Comparison of ENCODE assay signal across 8 mouse cellular contexts in the genomic region with DNA sequence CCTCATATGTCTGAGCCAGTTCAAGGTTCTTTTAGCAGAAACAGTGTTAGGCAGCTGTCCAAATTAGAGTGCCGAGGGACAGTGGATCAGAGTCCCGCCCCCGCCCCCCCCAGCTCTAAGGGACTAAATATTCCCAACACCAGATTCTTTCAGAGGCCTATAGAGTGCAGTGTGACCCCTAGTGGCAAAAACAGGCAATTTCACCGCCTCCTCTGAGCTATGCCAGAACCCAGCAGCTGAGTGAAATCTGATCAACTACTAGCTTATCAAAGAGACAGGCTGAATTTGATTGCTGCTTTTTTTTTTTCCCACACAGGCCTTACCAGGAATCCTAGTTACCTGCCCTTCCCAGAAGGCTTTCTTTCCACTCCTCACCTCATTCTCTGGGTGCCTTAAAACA. TPM values are rescaled to one million over a fixed set of nuclear protein-coding genes. Genes with fewer than 3 reads are reported as not detected.
DNase-seq lines count a peak whose midpoint lies in the region; ATAC-seq lines count a peak whose summit lies in the region.

No protein-coding gene starts in this region.

- no peak for ATAC-seq in CD4-positive, CD25-positive, alpha-beta regulatory T cell, adult 4 months
- ATAC-seq in neural tube, embryonic 15.5 days (ENCODE audit: low FRiP score) = no peak

- no peak overlapping the region for H3K27ac ChIP-seq in neural tube, embryonic 15.5 days (replicated peaks)
- no peak overlapping the region for H3K27ac ChIP-seq in limb, embryonic 10.5 days

- no peak overlapping the region for H3K4me3 ChIP-seq in neural tube, embryonic 15.5 days (replicated peaks)
- no peak overlapping the region for H3K4me3 ChIP-seq in limb, embryonic 10.5 days

- H3K9me3 ChIP-seq in neural tube, embryonic 15.5 days (replicated peaks) = no peaks in the 10 kb centered on the region
- H3K9me3 ChIP-seq in limb, embryonic 10.5 days (replicated peaks) = no peaks in the 10 kb centered on the region

- H3K36me3 ChIP-seq in neural tube, embryonic 15.5 days = no peaks in the 10 kb centered on the region
- peaks cover 3% of the 10 kb centered on the region for H3K36me3 ChIP-seq in limb, embryonic 10.5 days

- no peak overlapping the region for H3K4me2 ChIP-seq in neural tube, embryonic 15.5 days

- H3K4me1 ChIP-seq in neural tube, embryonic 15.5 days = peaks cover 16% of the 10 kb centered on the region; the same call in 1 of the 2 replicates
- no peaks in the 10 kb centered on the region for H3K4me1 ChIP-seq in limb, embryonic 10.5 days

- H3K9ac ChIP-seq in neural tube, embryonic 15.5 days (replicated peaks) = no peak overlapping the region

- 11% methylated on average over 4 of the region's 4 CpGs for WGBS in neural tube, embryonic 15.5 days
- WGBS in limb, embryonic 10.5 days = 17% methylated on average over 4 of the region's 4 CpGs

- H3K27me3 ChIP-seq in neural tube, embryonic 15.5 days (replicated peaks) = no peaks in the 10 kb centered on the region
- no peaks in the 10 kb centered on the region for H3K27me3 ChIP-seq in limb, embryonic 10.5 days (ENCODE audit: low read depth, poor library complexity, severe bottlenecking)

- intact Hi-C loops in heart, postnatal 14 days (cut with DNase I) = loop anchor here (2.0 to 5.0 kb wide), 2 partner anchors 99 to 117 kb away; no protein-coding TSS in a partner anchor

- DNase-seq in CD4-positive, CD25-positive, alpha-beta regulatory T cell, adult 2 months (ENCODE audit: low read depth, low spot score) = peak; percentile 64
- peak; percentile 19 for DNase-seq in neural tube, embryonic 10.5 days (ENCODE audit: extremely low spot score, low spot score)
- peak; percentile 74 to 78 for DNase-seq in cerebellum, postnatal 25 days
- DNase-seq in heart, postnatal 14 days = peak; percentile 38 to 62
- DNase-seq in limb, embryonic 10.5 days (ENCODE audit: low spot score) = peak; percentile 39
- DNase-seq in right cerebral cortex, postnatal 10 days (ENCODE audit: low spot score in 2 of 2) = peak; percentile 60 to 67

RNA-seq across cellular contexts. Expression of a gene that starts 4.4 kb away (rescaled TPM):
- polyA plus RNA-seq in CD4-positive, CD25-positive, alpha-beta regulatory T cell, adult 4 months (2017; shearing (Covaris generic)) = 1 to 10 TPM; 4.5 to 6.6 TPM
- 16.5 and 16.6 TPM in 2 replicates for polyA plus RNA-seq in neural tube, embryonic 15.5 days (2015; fragmentation: Nextera tagmentation; extraction: Ambion mirVana)
- 10 to 100 TPM in 1 of 2 experiments, 1 to 10 TPM in 1; 9.1 to 10.1 TPM for total RNA-seq in heart, postnatal 14 days (2021)
- 13.8 and 17.7 TPM in 2 replicates for polyA plus RNA-seq in limb, embryonic 10.5 days (2016; fragmentation: Nextera tagmentation; extraction: Ambion mirVana)

RNA-seq across cellular contexts. Expression of a gene that starts 14.7 kb away (rescaled TPM):
- 1 to 10 TPM; 5.9 to 9.8 TPM for polyA plus RNA-seq in CD4-positive, CD25-positive, alpha-beta regulatory T cell, adult 4 months (2017; shearing (Covaris generic))
- 5.5 and 5.6 TPM in 2 replicates for polyA plus RNA-seq in neural tube, embryonic 15.5 days (2015; fragmentation: Nextera tagmentation; extraction: Ambion mirVana)
- total RNA-seq in heart, postnatal 14 days (2021) = 10 to 100 TPM; 12.4 to 13.0 TPM
- 3.5 and 3.8 TPM in 2 replicates for polyA plus RNA-seq in limb, embryonic 10.5 days (2016; fragmentation: Nextera tagmentation; extraction: Ambion mirVana)

RNA-seq across cellular contexts. Expression of a gene that starts 15.8 kb away (rescaled TPM):
- 10 to 100 TPM; 33.6 to 38.9 TPM for polyA plus RNA-seq in CD4-positive, CD25-positive, alpha-beta regulatory T cell, adult 4 months (2017; shearing (Covaris generic))
- polyA plus RNA-seq in neural tube, embryonic 15.5 days (2015; fragmentation: Nextera tagmentation; extraction: Ambion mirVana) = 32.0 and 33.0 TPM in 2 replicates
- 10 to 100 TPM; 27.5 to 34.1 TPM for total RNA-seq in heart, postnatal 14 days (2021)
- 65.6 and 68.2 TPM in 2 replicates for polyA plus RNA-seq in limb, embryonic 10.5 days (2016; fragmentation: Nextera tagmentation; extraction: Ambion mirVana)

RNA-seq across cellular contexts. Expression of a gene that starts 25.3 kb away (rescaled TPM):
- polyA plus RNA-seq in CD4-positive, CD25-positive, alpha-beta regulatory T cell, adult 4 months (2017; shearing (Covaris generic)) = under 1 TPM in 1 of 2 experiments, not detected in 1; 0.20 TPM
- 85.6 and 96.9 TPM in 2 replicates for polyA plus RNA-seq in neural tube, embryonic 15.5 days (2015; fragmentation: Nextera tagmentation; extraction: Ambion mirVana)
- total RNA-seq in heart, postnatal 14 days (2021) = under 1 TPM; 0.32 to 0.45 TPM
- 0.13 and 0.14 TPM in 2 replicates for polyA plus RNA-seq in limb, embryonic 10.5 days (2016; fragmentation: Nextera tagmentation; extraction: Ambion mirVana)

Comparison
In these comparisons a context has a peak if more than half of its experiments do, and no peak if none do; other contexts are left out.
1. DNase-seq: peak in every context shown above with its lines; median percentile 76 in cerebellum, postnatal 25 days; 64 in CD4-positive, CD25-positive, alpha-beta regulatory T cell, adult 2 months; 64 in right cerebral cortex, postnatal 10 days; 50 in heart, postnatal 14 days; 39 in limb, embryonic 10.5 days; 19 in neural tube, embryonic 10.5 days.